Mouse (Mus musculus) liver, embryonic 14.5 days (tissue): ENCODE measurements around the gene Bpifa1. TPM values are rescaled to one million over a fixed set of nuclear protein-coding genes. Genes with fewer than 3 reads are reported as not detected.

Source experiments
- ATAC-seq: fragments of 200-750 bp; cut with Nextera tagmentation; 2 replicates; pipeline ENCODE4 v1.8.0; 2017; ENCODE audit warnings: moderate number of reproducible peaks, mild to moderate bottlenecking, moderate library complexity; ENCODE audit not compliant: insufficient read depth
- DNase-seq, 3 experiments: peaks; one replicate each; pipeline ENCODE4 v3.0.0-alpha.2; 2012 to 2013; ENCODE audit warnings: low read depth in 3 of 3, low spot score in 3 of 3
- H3K27ac ChIP-seq: fragments of 300-500 bp; sonication (generic); 2 replicates; pipeline ENCODE4 v1.5.1; 2014; ENCODE audit warnings: moderate library complexity, mild to moderate bottlenecking, control low read depth, inconsistent platforms
- H3K27me3 ChIP-seq: fragments of 300-500 bp; sonication (generic); 2 replicates; pipeline ENCODE4 v1.6.1; 2014; ENCODE audit warnings: mild to moderate bottlenecking, low read length, moderate library complexity; ENCODE audit not compliant: control insufficient read depth, insufficient read depth
- H3K36me3 ChIP-seq: fragments of 300-500 bp; sonication (generic); replicated peaks from 2 replicates; pipeline ENCODE4 v1.6.1; 2014; ENCODE audit warnings: low read depth; ENCODE audit not compliant: control insufficient read depth, insufficient read depth
- H3K4me1 ChIP-seq, 2 experiments: fragments of 200-500 bp in 1 of 2; fragments of 300-500 bp in 1 of 2; sonication (generic) in 1 of 2; replicated peaks; 2 replicates each; pipeline ENCODE4 v1.6.1; 2012 to 2014; ENCODE audit warnings: antibody characterized with exemption in 1 of 2, inconsistent platforms in 1 of 2, low read length in 1 of 2; ENCODE audit not compliant: control insufficient read depth in 2 of 2, insufficient read depth in 2 of 2
- H3K4me2 ChIP-seq: fragments of 300-500 bp; sonication (generic); 2 replicates; pipeline ENCODE4 v1.6.1; 2014; ENCODE audit warnings: low read depth, mild to moderate bottlenecking, control low read depth, moderate library complexity
- H3K4me3 ChIP-seq, 2 experiments: fragments of 200-500 bp in 1 of 2; fragments of 300-500 bp in 1 of 2; sonication (generic) in 1 of 2; 2 replicates each; pipeline ENCODE4 v1.5.1; 2012 to 2014; ENCODE audit warnings: low read depth in 2 of 2, low read length in 2 of 2, mild to moderate bottlenecking in 2 of 2, control low read depth in 1 of 2, inconsistent platforms in 1 of 2, moderate library complexity in 1 of 2; ENCODE audit not compliant: insufficient read depth in 1 of 2
- H3K9ac ChIP-seq: fragments of 300-500 bp; sonication (generic); replicated peaks from 2 replicates; pipeline ENCODE4 v1.6.1; 2014; ENCODE audit warnings: mild to moderate bottlenecking, control low read depth, moderate library complexity
- H3K9me3 ChIP-seq: fragments of 300-500 bp; sonication (generic); 2 replicates; pipeline ENCODE4 v1.6.1; 2016; ENCODE audit warnings: low read length, mixed read lengths; ENCODE audit not compliant: control insufficient read depth
- CTCF ChIP-seq: IDR thresholded peaks from 2 replicates; pipeline ENCODE4 v1.5.1; 2016; ENCODE audit warnings: antibody characterized with exemption, low read depth, control low read depth
- EP300 ChIP-seq: IDR thresholded peaks from 2 replicates; pipeline ENCODE4 v1.6.1; 2016; ENCODE audit warnings: antibody characterized with exemption, low read depth
- WGBS: fragments of 180-500 bp; shearing (Covaris S2); extraction: QIAGEN DNeasy Blood & Tissue Kit; methylation state at CpG from one replicate; pipeline ENCODE4 v1.1.7; 2014; ENCODE audit not compliant: insufficient replicate concordance; 5-methylcytosine and 5-hydroxymethylcytosine counted together
- polyA plus RNA-seq, 2 experiments: library from polyadenylated mRNA; depleted of rRNA in 1 of 2; stranded (reverse) in 1 of 2; unstranded in 1 of 2; fragments of >200 nt; fragmentation: Nextera tagmentation in 1 of 2; extraction: Ambion mirVana in 1 of 2; gene quantifications; 2 replicates each; pipeline versions ENCODE4 v1.2.1 to v1.2.3; 2012 to 2014

The Bpifa1 gene
- polyA plus RNA-seq (2012; rRNA removed) (0.06 TPM in 1 of 2 replicates, not detected in the other), polyA plus RNA-seq (2014; fragmentation: Nextera tagmentation; extraction: Ambion mirVana) (0.14 TPM in 1 of 2 replicates, not detected in the other)

DNA sequence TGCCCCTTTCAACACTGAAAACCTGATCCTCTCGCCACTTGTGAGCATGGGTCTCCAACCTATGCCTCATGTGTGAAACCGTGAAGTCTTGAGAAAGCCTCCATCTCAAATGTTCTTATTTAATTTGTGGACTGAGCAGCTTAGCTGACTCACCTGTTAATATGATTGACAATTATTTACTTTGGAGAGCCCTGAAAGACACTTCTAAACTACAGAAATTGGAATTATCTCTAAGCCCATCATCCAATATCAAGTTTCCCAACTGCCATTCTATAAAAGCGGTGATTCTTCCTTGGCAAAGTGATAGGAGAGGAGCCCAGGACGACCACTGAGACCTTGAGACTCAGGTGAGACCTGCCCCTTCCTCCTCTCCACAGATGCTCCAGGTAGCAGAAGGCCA, at the start of gene Bpifa1:
Gene Bpifa1, plus strand, starts transcription at position 301 of the 400 bp plus-strand sequence.
- Histone ChIP-seq H3K4me2 (no peak within 1 kb of the TSS), H3K9me3 (no peaks in the 10 kb centered on the region), H3K4me1 (no peaks in the 10 kb centered on the region), H3K36me3 (no peaks in the 10 kb centered on the region), H3K4me3 (no peak within 1 kb of the TSS), H3K27me3 (no peaks in the 10 kb centered on the region), H3K9ac (no peak within 1 kb of the TSS), H3K27ac (no peak within 1 kb of the TSS)
- WGBS, result 45% methylated on average over 4 of the region's 4 CpGs
- no peak for TF ChIP-seq CTCF
- ATAC-seq (no peak), DNase-seq (no peak)

DNA sequence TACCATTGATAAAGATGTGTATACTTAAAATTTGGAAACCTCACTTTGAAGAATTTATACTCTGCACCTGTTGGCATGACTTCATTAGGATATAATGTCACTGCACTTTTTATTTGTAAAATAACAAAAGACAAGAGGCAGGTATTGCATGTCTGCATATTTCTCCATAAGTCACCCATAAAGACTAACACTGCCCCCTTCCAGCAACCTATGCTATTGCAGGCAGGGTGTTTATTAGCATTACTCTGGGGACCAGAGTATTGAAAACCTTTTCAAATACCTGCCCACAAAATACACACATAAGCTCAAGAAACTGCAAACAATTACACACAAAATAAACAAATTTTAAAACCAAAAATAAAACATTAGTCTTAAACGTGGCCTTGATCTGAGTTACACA, 44.9 kb upstream of the Bpifa1 start:
- DNase-seq (no peak), ATAC-seq (no peak)
- Histone ChIP-seq H3K36me3 (no peaks in the 10 kb centered on the region), H3K4me2 (no peak overlapping the region), H3K9me3 (no peaks in the 10 kb centered on the region), H3K9ac (no peak overlapping the region), H3K4me1 (no peaks in the 10 kb centered on the region), H3K27ac (no peak overlapping the region), H3K4me3 (no peak overlapping the region), H3K27me3 (no peaks in the 10 kb centered on the region)
- 27% methylated on average over 1 of the region's 1 CpGs for WGBS
- no peak for TF ChIP-seq CTCF
- TF ChIP-seq EP300, result no peak

DNA sequence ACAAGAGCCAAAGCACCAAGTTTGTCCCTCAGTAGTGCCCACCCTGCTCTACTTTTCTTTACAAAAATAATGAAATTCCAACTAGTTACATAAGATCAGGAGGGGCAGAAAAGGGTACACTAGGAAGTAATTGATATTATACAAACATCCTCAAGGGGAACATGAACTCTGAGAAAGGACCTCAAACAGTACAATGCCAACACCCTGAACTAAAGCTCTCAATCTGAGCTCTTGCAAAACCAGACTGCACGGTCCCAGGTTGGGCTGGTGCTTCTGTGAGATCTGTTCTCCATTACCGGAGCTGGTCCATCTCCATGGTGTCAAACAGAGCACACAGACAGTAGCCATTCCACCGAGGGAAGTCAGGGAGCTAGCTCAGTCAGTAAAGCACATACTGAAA, 25.3 kb upstream of the Bpifa1 start:
- Histone ChIP-seq H3K27ac (no peak overlapping the region), H3K36me3 (no peaks in the 10 kb centered on the region), H3K4me1 (no peaks in the 10 kb centered on the region), H3K4me3 (no peak overlapping the region), H3K4me2 (no peak overlapping the region), H3K9ac (no peak overlapping the region), H3K9me3 (no peaks in the 10 kb centered on the region), H3K27me3 (no peaks in the 10 kb centered on the region)
- WGBS, result 47% methylated on average over 3 of the region's 3 CpGs
- no peak for DNase-seq
- no peak for ATAC-seq
- TF ChIP-seq CTCF (no peak), EP300 (no peak)

DNA sequence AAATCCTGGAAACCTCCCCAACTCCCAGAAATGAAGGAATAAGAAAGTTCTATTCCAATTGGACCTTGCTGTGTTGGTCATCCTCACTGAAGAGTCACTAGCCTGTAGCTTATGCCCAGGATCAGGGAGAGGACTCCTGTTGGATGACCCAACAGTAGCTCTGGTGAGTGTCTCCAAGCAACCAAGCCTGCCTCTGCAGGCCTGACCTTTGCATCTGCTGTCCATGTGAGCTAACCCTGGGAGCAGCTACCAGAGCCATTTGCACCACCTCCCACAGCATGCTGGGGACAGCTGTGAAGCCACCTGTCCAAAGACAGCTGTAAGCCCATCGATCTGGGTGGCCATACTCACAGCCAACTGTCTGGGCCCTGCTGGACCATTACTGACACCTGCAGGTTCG, 12.6 kb upstream of the Bpifa1 start, which contains the start of gene Bpifa3:
Gene Bpifa3, plus strand, starts transcription at position 217 of the 400 bp plus-strand sequence.
- H3K9ac ChIP-seq, result no peak within 1 kb of the TSS
- DNase-seq, result no peak

DNA sequence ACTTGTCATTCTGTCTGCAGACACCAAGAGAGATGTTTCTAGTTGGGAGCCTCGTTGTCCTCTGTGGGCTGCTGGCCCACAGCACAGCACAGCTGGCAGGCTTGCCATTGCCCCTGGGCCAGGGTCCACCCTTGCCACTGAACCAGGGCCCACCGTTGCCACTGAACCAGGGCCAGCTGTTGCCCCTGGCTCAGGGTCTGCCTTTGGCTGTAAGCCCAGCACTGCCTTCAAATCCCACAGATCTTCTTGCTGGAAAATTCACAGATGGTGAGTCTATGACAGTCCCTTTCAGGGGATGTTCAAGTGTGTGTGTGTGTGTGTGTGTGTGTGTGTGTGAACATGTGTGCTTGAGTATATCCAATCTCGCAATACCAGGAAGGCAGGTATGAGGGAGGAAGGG, 1.1 kb downstream of the Bpifa1 start:
- Histone ChIP-seq H3K4me3 (no peak overlapping the region), H3K27me3 (no peaks in the 10 kb centered on the region), H3K4me2 (no peak overlapping the region), H3K27ac (no peak overlapping the region), H3K4me1 (no peaks in the 10 kb centered on the region), H3K9ac (no peak overlapping the region), H3K36me3 (no peaks in the 10 kb centered on the region), H3K9me3 (no peaks in the 10 kb centered on the region)
- DNase-seq (no peak), ATAC-seq (no peak)
- TF ChIP-seq CTCF (no peak), EP300 (no peak)
- whole genome bisulfite sequencing, result 61% methylated on average over 3 of the region's 3 CpGs

More for the DNA sequence above, 12.6 kb upstream of the Bpifa1 start, which contains the start of gene Bpifa3:
- Histone ChIP-seq H3K27ac (no peak within 1 kb of the TSS), H3K4me2 (no peak within 1 kb of the TSS), H3K9me3 (no peaks in the 10 kb centered on the region), H3K36me3 (no peaks in the 10 kb centered on the region), H3K4me3 (no peak within 1 kb of the TSS), H3K27me3 (no peaks in the 10 kb centered on the region), H3K4me1 (no peaks in the 10 kb centered on the region)
- TF ChIP-seq EP300 (no peak), CTCF (no peak)
- WGBS, result 40% methylated on average over 2 of the region's 2 CpGs
- ATAC-seq, result no peak
